Mouse (Mus musculus) neural tube, embryonic 14.5 days (tissue): ENCODE measurements around the gene Ap5z1. TPM values are rescaled to one million over a fixed set of nuclear protein-coding genes. Genes with fewer than 3 reads are reported as not detected.

Source experiments
- ATAC-seq: fragments of 200-750 bp; cut with Nextera tagmentation; 2 replicates; pipeline ENCODE4 v1.8.0; 2017; ENCODE audit warnings: low read depth, mild to moderate bottlenecking, moderate TSS enrichment, moderate library complexity
- H3K27ac ChIP-seq: fragments of 300-500 bp; sonication (generic); 2 replicates; pipeline ENCODE4 v1.5.1; 2014; ENCODE audit warnings: low read depth, mild to moderate bottlenecking, control low read depth, low read length, moderate library complexity, mixed read lengths
- H3K27me3 ChIP-seq: fragments of 300-500 bp; sonication (generic); 2 replicates; pipeline ENCODE4 v1.6.1; 2014; ENCODE audit warnings: low read length; ENCODE audit not compliant: control insufficient read depth, insufficient read depth
- H3K36me3 ChIP-seq: fragments of 300-500 bp; sonication (generic); 2 replicates; pipeline ENCODE4 v1.6.1; 2014; ENCODE audit warnings: low read length, mixed read lengths; ENCODE audit not compliant: control insufficient read depth, insufficient read depth
- H3K4me1 ChIP-seq: fragments of 300-500 bp; sonication (generic); 2 replicates; pipeline ENCODE4 v1.6.1; 2014; ENCODE audit warnings: low read length; ENCODE audit not compliant: control insufficient read depth, insufficient read depth
- H3K4me2 ChIP-seq: fragments of 300-500 bp; sonication (generic); 2 replicates; pipeline ENCODE4 v1.6.1; 2014; ENCODE audit warnings: mild to moderate bottlenecking, low read depth, low read length, control low read depth
- H3K4me3 ChIP-seq: fragments of 300-500 bp; sonication (generic); 2 replicates; pipeline ENCODE4 v1.5.1; 2014; ENCODE audit warnings: low read depth, low read length, control low read depth, mixed read lengths
- H3K9ac ChIP-seq: fragments of 300-500 bp; sonication (generic); replicated peaks from 2 replicates; pipeline ENCODE4 v1.6.1; 2014; ENCODE audit warnings: low read depth, mild to moderate bottlenecking, control low read depth, low read length, mixed read lengths
- H3K9me3 ChIP-seq: fragments of 300-500 bp; sonication (generic); 2 replicates; pipeline ENCODE4 v1.6.1; 2016; ENCODE audit warnings: low read length; ENCODE audit not compliant: control insufficient read depth
- WGBS: fragments of 180-500 bp; shearing (Covaris S2); extraction: QIAGEN DNeasy Blood & Tissue Kit; methylation state at CpG from one replicate; pipeline ENCODE4 v1.1.7; 2014; 5-methylcytosine and 5-hydroxymethylcytosine counted together
- polyA plus RNA-seq: library from polyadenylated mRNA; unstranded; fragments of >200 nt; fragmentation: Nextera tagmentation; extraction: Ambion mirVana; gene quantifications from 2 replicates; pipeline ENCODE4 v1.2.1, GENCODE M21; 2014

Ap5z1 gene
- polyA plus RNA-seq, 1 experiment from 2014 or later = 11.9 TPM

GRCm38 (mm10) chr5:142457345-142457744 lies 6.4 kb upstream of the Ap5z1 start:
- Histone ChIP-seq H3K27ac (no peak overlapping the region), H3K4me2 (no peak overlapping the region), H3K36me3 (peaks cover 34% of the 10 kb centered on the region), H3K4me3 (no peak overlapping the region), H3K9me3 (no peaks in the 10 kb centered on the region), H3K27me3 (no peaks in the 10 kb centered on the region), H3K9ac (no peak overlapping the region), H3K4me1 (no peaks in the 10 kb centered on the region)
- WGBS = 69% methylated on average over 10 of the region's 10 CpGs
- no peak for ATAC-seq

- H3K4me3 ChIP-seq = no peak overlapping the region
- H3K27me3 ChIP-seq = no peaks in the 10 kb centered on the region
- no peaks in the 10 kb centered on the region for H3K9me3 ChIP-seq
- H3K4me1 ChIP-seq = no peaks in the 10 kb centered on the region
- H3K36me3 ChIP-seq = peaks cover 27% of the 10 kb centered on the region
- H3K9ac ChIP-seq = no peak overlapping the region
- WGBS = 92% methylated on average over 17 of the region's 17 CpGs
- ATAC-seq = no peak
- no peak overlapping the region for H3K27ac ChIP-seq
- no peak overlapping the region for H3K4me2 ChIP-seq
Observed at GRCm38 (mm10) chr5:142458791-142459557, 4.8 kb upstream of the Ap5z1 start.

- H3K4me2 ChIP-seq = no peak overlapping the region
- 75% methylated on average over 5 of the region's 5 CpGs for WGBS
- peaks cover 20% of the 10 kb centered on the region for H3K36me3 ChIP-seq
- no peak overlapping the region for H3K9ac ChIP-seq
- no peaks in the 10 kb centered on the region for H3K27me3 ChIP-seq
- H3K4me3 ChIP-seq = no peak overlapping the region
- ATAC-seq = no peak
- no peak overlapping the region for H3K27ac ChIP-seq
- peaks cover 6% of the 10 kb centered on the region for H3K4me1 ChIP-seq
- no peaks in the 10 kb centered on the region for H3K9me3 ChIP-seq
Observed at GRCm38 (mm10) chr5:142459834-142460233, 3.9 kb upstream of the Ap5z1 start.

GRCm38 (mm10) chr5:142461942-142462640 lies 1.7 kb upstream of the Ap5z1 start:
- H3K36me3 ChIP-seq = peaks cover 3% of the 10 kb centered on the region; the same call in 1 of the 2 replicates
- H3K27ac ChIP-seq = no peak overlapping the region
- no peak overlapping the region for H3K9ac ChIP-seq
- H3K4me1 ChIP-seq = peaks cover 7% of the 10 kb centered on the region
- H3K4me2 ChIP-seq = no peak overlapping the region
- no peak overlapping the region for H3K4me3 ChIP-seq
- no peaks in the 10 kb centered on the region for H3K9me3 ChIP-seq
- ATAC-seq = no peak
- H3K27me3 ChIP-seq = no peaks in the 10 kb centered on the region
- 97% methylated on average over 7 of the region's 7 CpGs for WGBS

GRCm38 (mm10) chr5:142462641-142462948 lies 1.1 kb upstream of the Ap5z1 start:
- Histone ChIP-seq H3K4me3 (no peak overlapping the region), H3K9me3 (no peaks in the 10 kb centered on the region), H3K27ac (no peak overlapping the region), H3K36me3 (no peaks in the 10 kb centered on the region; the same call in 1 of the 2 replicates), H3K4me1 (peaks cover 7% of the 10 kb centered on the region), H3K4me2 (no peak overlapping the region), H3K27me3 (no peaks in the 10 kb centered on the region), H3K9ac (no peak overlapping the region)
- no peak for ATAC-seq
- 89% methylated on average over 2 of the region's 2 CpGs for WGBS

- Histone ChIP-seq H3K4me2 (peak overlapping the region; percentile 64), H3K27ac (peak overlapping the region; percentile 84), H3K36me3 (peaks cover 2% of the 10 kb centered on the region; the same call in 1 of the 2 replicates), H3K4me3 (peak overlapping the region; percentile 61), H3K9me3 (no peaks in the 10 kb centered on the region), H3K4me1 (peaks cover 7% of the 10 kb centered on the region), H3K27me3 (no peaks in the 10 kb centered on the region), H3K9ac (no peak overlapping the region; the same call in 1 of the 2 replicates)
- ATAC-seq = no peak
- 87% methylated on average over 6 of the region's 6 CpGs for WGBS
Observed at GRCm38 (mm10) chr5:142463011-142463410, 733 bp upstream of the Ap5z1 start.

GRCm38 (mm10) chr5:142468375-142468774 lies 4.6 kb downstream of the Ap5z1 start:
- Histone ChIP-seq H3K27me3 (no peaks in the 10 kb centered on the region), H3K27ac (no peak overlapping the region), H3K4me3 (no peak overlapping the region), H3K9me3 (no peaks in the 10 kb centered on the region), H3K9ac (no peak overlapping the region), H3K36me3 (peaks cover 14% of the 10 kb centered on the region), H3K4me1 (peaks cover 7% of the 10 kb centered on the region), H3K4me2 (no peak overlapping the region)
- no peak for ATAC-seq
- 95% methylated on average over 13 of the region's 13 CpGs for WGBS

- Histone ChIP-seq H3K27ac (no peak overlapping the region), H3K27me3 (no peaks in the 10 kb centered on the region), H3K4me3 (no peak overlapping the region), H3K4me1 (peaks cover 2% of the 10 kb centered on the region), H3K9me3 (no peaks in the 10 kb centered on the region), H3K9ac (no peak overlapping the region), H3K36me3 (peaks cover 14% of the 10 kb centered on the region), H3K4me2 (no peak overlapping the region)
- WGBS = 93% methylated on average over 11 of the region's 11 CpGs
- no peak for ATAC-seq
Observed at GRCm38 (mm10) chr5:142469796-142470195, 6.1 kb downstream of the Ap5z1 start.

GRCm38 (mm10) chr5:142473696-142474095 lies 10.0 kb downstream of the Ap5z1 start:
- Histone ChIP-seq H3K36me3 (peaks cover 16% of the 10 kb centered on the region), H3K4me2 (no peak overlapping the region), H3K4me1 (no peaks in the 10 kb centered on the region; the same call in 1 of the 2 replicates), H3K4me3 (no peak overlapping the region), H3K27ac (no peak overlapping the region), H3K9ac (no peak overlapping the region), H3K27me3 (no peaks in the 10 kb centered on the region), H3K9me3 (no peaks in the 10 kb centered on the region)
- WGBS = 54% methylated on average over 10 of the region's 10 CpGs
- peak; percentile 33; the same call in 1 of the 2 replicates for ATAC-seq
